Mouse (Mus musculus): ENCODE measurements around the gene Ly86.

Gene Ly86

DNA sequence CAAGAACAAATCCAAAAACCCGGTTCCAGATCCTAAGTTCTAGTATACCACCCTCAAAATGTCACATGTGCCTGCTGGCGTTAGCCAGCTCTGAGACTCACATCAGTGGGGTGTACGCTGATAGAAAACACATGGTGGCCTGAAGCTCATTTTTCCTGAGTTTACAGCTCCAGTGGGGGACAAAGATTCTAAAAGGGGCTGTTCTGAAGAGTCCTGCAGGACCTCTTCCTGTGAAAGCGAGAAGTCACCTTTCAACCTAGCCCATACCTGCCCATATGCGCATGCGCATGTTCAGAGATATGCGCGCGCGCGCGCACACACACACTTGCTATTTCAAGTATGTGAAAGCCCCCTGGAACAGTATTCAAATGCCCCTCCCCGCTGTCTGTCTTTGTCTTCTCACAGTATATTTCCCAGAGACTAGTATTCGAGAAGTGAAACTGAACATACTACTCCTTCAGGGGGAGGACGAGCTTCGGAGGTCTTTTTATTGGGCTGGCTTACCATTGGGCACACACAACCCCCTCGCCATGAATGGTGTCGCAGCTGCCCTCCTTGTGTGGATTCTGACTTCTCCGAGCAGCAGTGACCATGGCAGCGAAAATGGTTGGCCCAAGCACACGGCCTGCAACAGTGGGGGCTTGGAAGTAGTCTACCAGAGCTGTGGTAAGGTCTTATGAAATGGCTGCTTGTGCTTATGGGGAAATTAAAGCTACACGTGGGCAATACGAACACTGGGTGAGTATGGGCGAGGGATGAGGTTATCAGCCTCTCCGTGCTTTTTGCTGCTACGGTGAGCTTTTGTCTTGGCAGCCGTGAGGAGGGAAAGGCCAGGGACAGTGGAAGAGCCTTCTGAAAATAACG lies at the start of gene Ly86:
Gene Ly86, plus strand, starts transcription at position 300 of the 864 bp plus-strand sequence.
- DNase-seq (ENCODE audit: low spot score), result no peak

DNA sequence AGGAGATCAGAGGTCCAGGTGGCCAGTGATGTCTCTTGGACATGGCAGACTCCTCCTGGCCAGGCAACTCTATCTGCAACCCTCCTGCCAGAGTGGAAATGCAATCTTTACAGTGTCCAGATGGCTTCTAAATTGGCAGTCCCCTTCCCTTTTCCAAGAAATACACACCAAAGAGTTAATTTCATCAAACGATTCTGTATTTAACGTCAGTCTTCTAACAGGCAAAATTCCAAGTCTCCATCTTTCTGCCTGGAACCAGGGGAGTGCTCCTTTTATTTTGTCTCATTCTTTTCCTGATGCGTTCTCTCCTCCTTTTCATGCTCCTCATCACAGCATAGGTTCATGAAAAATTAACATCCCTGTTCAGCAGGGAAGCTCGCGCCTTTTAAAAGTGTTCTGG lies 47.1 kb upstream of the Ly86 start:
- DNase-seq (ENCODE audit: low spot score), result no peak

DNA sequence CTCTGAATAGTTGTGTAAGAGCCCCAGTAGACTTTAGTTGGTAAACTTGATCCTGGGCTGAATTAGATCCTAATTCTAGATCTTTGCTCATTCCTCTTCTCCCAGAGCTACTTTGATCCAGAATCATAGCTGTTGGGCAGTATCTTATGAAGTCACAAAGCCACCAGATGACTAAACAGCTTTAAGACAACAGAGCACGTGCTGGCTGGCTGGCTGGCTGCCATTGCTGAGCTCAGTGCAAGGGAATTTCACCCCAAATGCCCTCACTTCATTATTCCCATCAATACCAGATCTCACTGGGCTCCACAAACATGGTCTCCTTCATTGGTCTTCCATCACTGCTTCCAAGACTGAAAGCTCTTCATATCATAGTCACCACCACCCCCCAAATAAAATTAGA lies 46.2 kb upstream of the Ly86 start:
- DNase-seq (ENCODE audit: low spot score), result no peak

DNA sequence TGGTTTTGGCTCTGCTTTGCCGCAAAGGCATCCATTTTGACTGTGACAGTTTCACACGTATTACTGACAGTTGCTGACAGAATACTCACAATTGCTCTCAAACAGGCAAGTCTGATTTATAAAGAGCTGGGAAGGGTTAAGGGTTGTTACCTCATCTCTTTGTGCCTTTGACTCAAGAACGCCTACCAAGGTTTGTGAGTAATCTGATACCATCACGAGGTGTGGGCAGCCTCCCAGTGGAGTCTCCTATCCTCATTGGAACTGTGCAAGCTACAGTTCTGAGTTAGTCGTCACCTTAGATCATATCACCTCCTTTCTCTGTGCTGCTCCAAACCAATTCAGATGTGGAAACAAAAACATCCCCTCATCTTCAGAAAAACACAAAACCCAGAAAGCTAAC lies 42.1 kb upstream of the Ly86 start:
- no peak for DNase-seq (ENCODE audit: low spot score)

DNA sequence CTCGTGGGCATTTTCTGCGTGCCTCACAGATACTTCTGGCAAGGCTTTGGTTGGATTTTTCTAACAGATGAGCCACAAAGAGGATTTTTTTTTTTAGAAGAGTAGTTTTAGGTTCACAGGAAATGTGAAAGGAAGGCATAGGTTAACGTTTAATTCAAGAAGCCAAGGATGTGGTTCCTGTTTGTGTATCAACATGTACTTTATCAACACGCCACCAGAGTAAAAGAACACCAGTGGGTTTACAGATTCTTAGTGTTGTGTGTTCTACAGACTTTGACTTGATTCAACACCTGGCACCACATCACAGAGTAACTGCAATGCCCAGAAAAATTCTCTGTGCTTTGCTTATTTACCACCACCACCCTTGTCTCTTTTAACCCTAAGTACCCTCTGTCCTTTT lies 37.0 kb upstream of the Ly86 start:
- peak; percentile 7 for DNase-seq (ENCODE audit: low spot score)

DNA sequence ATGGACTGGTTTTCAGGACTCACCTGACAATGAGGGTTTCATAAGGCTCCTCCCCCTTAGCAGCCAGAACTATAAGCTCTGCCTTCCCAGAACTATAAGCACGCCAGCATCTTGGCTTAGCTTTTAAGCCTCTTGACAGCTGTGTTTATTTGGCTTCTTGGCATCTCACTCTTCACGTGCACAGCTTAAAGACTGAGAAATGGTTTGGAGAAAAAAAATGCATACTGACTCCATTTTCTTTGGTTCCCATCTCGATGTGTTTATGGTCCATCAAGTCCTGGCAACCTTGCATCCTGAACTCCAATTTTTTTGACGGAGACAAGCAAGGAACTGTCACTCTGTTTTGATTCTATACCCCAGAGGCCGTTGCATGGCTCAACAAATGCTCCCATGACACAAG lies 35.7 kb upstream of the Ly86 start:
- DNase-seq (ENCODE audit: low spot score), result no peak

DNA sequence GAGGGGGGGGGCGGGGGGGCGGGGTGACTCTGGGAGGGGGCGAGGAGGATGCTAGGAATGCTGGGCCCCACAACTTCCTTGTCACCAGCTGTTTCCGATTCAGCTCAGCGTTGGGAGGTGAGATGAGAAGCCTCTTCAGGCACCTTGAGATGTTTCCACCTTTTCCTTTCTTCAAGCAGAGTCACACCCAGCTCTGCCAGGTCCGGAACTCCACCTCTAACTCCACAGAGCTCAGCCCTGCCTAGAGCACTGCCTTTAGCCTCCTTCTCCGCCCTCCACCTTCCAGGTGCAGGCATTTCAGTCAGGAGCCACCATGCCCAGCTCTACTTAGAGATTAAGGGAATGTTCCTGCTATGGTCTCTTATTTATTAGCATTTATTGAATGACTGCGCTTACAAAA lies 34.7 kb upstream of the Ly86 start:
- no peak for DNase-seq (ENCODE audit: low spot score)

DNA sequence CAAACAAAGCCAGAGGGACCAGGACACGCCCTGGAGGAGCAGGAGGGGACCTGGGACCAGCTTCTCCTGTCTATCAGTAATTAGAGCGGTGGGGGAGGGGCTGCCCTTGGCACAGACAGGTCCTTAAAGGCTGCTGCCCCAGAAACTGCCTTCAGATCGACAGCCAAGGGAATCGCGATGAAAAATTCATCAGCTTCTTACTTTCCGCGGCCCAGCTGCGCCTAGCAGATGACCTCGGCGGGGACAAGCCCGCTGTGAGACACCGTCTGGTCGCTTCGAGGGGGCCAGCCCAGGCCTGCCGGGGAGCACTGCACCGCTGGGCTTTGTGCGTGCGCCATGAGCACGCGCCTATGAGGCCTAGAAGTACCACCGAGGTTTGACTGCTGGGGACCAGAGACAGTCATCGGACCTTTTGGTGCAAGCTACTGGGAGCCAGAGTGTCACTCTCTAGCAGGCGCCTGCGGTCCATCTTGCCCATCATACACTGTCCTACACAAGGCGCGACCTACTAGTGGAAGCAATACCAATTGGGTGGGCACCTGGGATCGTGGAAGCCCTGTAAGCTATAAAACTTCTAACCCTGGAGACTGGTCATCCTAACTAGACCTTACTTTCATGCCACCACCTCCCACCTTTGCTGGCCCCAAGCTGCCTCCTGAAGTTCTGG lies 33.3 kb upstream of the Ly86 start:
- no peak for DNase-seq (ENCODE audit: low spot score)

DNA sequence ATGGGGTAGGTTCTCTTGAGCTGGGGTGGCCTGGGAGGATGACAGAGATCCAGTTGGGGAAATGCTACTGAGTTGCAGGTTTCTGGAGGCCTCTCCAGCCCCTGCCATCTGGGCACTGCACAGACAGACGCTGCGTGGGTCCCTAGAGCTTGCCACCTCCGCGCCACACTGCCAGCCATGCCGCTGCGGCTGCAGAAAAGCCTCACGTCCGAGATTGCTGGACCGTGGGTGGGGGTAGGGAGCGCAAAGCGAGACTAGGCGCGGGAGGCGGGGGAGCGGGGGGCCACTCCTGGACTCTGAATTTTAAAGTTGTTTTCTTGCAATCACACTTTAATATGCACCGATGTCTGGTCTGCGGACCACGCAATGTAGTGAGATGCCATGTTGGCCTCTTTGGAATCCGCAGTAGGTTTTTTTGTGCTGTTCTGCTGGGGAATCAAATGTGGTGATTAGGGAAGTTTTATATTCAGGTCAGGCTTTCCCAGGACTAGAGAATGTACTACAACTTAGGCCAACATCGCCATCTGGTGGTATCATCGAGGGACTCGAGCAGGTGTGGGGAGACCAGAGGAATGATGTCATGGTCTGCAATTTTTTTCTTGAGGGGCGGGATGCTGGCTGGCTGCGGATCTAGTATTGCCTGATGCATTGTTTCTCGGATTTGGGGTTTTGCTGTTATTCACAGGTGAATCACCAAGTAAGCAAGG lies 32.6 kb upstream of the Ly86 start:
- DNase-seq (ENCODE audit: low spot score), result peak; percentile 70

DNA sequence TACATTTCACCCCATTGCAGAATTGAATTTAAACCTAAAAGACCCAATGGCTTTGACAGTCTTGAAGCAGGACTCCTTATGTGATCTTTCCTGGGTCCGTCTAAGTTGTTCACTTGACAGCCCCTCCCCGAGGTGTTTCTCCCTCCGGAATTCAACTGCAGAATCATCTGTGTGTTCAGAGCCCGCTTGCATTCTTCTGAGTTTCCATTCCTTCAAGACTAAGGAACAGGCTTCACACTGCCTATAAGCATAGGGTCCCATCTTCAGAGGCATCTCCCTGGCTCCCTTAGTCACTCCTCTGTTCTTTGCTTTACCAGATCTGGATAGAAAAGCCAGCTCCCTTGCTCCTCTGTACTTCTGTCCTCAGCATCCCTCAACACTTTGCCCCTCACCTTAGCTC lies 32.1 kb upstream of the Ly86 start:
- no peak for DNase-seq (ENCODE audit: low spot score)

DNA sequence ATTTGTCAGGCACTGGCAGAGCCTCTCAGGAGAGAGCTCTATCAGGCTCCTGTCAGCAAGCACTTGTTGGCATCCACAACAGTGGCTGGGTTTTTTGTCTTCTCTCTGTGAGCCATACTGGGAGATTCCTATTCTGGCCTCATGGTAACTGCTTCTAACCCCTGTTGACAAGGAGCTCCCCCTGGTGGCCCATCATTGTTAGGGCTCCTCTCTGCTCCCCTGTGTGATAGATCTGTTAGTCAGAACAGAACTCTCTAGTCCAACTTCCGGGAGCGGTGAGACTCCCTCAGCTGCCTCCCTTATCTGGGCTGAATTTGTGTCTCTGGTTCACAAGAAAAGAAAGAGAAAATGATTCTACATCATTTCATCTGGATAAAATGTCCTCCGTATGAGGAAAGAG lies 19.5 kb upstream of the Ly86 start:
- DNase-seq (ENCODE audit: low spot score), result peak; percentile 60

DNA sequence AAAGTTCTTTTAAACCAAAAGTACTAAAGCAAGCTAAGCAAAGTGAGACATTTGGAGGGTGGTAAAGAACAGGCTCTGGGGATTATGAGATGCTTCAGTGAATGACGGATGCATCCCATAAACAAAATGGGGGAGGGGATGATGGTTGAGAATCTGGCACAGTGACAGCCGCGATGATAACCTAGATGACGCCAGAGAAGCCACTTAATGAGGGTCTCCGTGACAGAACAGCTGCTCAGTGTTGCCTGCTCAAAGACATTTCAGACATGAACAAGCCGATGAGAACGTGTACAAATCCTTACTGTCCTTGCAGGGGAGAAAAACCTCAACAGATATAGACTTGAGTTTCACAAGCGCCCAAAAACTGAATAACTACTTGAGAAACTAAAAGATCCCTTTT lies 15.3 kb upstream of the Ly86 start:
- DNase-seq (ENCODE audit: low spot score), result no peak

DNA sequence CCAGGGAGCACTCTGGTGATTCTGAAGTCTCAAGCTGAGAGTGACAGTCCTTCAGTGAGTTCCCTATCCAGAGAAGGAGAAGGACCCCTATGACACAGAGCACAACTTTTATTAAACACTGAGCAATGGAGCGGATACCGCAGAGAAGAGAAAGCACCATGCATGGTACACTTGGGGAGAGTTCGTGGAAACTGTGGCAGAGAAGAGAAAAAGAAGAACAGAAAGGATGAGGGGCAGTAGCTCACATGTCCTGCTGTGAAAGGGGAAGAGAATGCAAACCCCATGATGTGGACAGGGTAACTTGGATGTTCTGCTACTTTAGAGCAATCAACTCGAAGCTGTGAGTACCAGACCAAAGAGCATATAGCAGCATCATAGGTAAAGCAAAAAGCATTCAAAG lies 14.0 kb upstream of the Ly86 start:
- no peak for DNase-seq (ENCODE audit: low spot score)

DNA sequence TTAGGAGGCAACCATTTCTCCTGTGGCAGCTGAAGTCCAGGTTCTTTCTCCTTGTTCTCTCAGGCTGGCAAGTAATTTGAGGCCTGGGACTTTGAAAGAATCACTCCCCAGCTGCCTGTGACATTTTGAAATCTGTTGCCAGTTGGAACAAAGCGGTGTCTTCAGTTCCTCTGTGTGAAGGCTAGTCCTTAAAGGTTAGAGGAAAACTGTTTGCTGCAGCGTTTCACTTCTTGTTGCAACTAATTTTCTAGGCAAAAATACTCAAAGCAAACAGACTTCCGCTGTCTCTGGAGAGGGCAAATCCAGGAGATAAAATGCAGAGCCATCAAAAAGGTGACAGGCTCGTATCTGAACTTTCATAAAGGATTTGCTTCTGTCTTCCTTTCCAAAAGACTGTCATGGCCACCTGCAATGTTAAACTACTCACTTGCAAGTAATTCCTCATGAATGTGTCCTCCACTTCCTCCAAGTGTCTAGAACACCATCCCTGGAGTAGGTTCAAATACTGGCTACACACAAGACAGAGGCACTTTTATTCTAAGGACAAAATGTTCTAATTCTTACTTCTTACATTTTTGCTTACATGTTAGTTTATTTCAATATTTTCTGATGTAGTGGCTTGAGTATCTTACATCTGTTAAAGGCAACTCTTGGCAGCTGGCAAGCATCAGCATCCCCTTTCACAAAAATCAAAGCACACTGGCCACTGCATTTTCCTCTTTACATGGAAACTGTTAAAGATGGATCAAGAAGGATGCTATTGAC lies 12.0 kb upstream of the Ly86 start:
- DNase-seq (ENCODE audit: low spot score), result no peak

DNA sequence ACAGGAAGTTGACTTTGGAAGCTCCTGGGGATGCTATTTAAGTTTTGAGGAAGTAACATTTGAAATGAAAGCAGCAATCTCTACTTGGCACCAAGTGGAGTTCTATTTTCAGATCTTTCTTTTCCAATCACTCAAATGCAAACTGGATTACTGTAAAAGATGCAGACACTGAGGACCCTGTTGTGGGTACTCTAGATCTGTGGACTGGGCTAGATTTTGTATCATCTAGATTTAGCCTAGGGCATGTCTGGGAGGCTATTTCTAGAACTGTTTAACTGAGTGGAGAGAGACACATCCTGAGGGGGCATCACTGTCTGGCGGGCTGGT lies 11.5 kb upstream of the Ly86 start:
- DNase-seq (ENCODE audit: low spot score), result no peak

DNA sequence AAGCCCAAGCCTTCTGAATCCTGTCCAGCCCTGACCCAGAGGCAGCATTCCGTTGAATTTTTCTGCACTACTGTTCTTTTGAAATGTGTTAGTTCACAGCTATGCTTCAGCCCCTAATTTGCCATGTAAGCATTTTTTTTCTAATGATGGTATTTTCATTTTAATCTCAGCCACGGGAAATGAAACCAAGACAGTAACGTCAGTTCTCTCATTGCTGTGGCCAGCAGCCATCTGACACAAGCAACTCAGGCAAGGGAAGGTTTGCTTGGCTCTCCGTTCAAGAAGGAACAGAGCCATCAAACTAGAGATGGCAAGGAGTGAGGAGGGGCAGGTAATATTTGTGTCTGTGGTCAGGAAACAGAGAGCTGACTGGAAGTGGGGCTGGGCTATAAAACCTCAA lies 7.7 kb upstream of the Ly86 start:
- no peak for DNase-seq (ENCODE audit: low spot score)

DNA sequence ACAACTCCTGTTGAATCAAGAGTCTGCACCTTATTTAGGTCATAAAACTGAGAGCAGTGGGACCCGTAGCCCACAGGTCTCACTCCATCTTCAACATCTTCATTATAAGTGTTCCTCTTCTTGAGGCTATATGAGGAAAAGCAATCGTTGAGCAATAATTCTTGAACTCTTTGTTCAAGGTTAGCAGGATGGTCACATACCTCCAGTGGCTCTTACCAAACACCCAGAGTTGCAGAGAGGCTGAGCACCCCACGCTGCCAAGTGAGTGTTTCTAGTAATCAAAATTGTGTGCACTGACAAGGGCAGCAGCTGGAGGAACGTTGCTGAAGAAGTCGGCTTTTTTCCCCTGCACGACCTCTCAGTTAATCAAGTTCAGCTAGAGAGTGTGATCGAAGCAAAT lies 7.1 kb upstream of the Ly86 start:
- DNase-seq (ENCODE audit: low spot score), result no peak

DNA sequence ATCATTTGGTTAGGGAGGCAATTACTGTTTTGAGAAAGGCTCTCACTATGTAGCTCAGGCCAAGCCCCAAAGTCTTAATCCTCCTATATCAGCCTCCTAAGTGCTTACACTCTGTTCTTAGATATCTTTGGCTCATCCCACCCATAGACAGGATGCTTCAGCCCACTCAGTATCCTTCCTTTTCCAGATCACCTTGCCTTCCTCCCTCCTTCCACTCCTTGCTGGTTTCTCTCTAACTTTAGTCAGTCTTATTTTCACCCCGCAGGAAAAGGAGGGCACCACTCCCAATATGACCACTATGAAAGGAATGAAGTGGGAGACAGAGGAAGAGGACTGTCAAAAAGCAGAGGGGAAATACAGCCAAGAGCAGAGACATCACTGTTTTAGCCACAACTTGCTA lies 2.2 kb upstream of the Ly86 start:
- no peak for DNase-seq (ENCODE audit: low spot score)

DNA sequence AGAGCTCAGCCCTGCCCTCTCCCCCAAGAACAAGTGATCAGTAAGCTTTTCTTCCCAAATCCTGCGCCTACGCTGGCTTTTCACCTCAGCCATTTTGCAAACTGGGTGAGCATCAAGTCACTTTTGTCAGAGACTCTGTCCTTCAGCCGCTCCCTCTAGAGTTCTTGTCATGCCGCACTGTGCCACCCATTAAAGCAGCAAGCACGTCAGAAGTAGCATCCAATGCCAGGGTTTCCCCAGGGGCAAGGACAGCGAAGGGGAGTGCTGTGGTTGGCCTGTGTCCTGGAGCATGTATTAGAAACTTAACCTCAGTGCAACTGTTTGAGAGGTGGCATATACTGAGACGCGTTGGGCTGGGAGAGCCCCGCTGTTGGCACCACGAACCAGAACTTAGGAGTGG lies 815 bp downstream of the Ly86 start:
- no peak for DNase-seq (ENCODE audit: low spot score)

DNA sequence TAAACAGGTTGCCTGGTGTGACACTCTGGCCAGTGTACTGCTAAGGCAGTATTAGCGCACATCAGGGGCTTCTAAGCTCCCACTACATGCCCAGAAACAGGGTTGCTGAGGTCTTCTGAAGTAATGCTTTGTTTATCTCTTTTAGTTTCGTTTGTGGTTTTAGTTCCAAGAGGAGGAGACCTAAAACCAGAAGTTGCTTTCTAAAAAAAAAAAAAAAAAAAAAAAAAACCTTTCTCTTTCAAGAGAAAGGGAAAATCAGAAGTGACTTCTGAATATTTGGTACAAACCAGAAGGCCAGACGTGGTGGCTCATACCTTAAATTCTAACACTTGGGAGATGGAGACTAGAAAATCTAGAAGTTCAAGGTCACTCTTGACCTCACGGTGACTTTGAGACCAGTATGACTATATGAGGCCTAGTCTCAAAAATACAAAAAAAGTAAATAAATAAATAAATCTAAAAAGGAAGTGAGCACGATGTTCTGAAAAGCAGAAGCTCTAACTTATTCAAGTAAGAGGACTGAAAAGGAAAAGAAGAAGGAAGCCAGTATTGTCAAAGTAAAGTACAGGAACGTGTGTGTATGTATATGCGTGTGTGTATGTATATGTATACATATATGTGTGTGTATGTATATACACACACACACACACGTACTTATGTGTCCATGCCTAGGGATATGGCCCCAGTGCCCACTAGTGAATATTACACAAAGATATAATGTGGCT lies 3.0 kb downstream of the Ly86 start:
- no peak for DNase-seq (ENCODE audit: low spot score)

DNA sequence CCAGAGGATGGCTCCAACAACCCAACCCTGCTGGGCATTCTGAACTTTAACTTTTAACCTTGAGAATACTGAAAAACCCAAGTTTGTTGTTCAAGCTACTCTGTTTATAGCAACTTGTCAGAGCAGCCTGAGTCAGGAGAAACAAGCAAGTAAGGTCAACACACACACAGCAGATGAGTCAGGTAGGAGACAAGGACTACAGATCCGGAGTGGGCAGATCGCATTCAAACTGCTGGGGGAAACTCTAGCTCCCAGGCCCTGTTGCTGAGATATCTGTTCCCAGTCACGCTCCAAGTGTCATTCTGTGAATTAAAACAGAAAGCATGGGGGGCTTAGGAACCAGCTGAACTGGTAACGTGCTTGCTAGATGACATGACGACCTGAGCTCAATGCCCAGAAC lies 4.0 kb downstream of the Ly86 start:
- DNase-seq (ENCODE audit: low spot score), result no peak

DNA sequence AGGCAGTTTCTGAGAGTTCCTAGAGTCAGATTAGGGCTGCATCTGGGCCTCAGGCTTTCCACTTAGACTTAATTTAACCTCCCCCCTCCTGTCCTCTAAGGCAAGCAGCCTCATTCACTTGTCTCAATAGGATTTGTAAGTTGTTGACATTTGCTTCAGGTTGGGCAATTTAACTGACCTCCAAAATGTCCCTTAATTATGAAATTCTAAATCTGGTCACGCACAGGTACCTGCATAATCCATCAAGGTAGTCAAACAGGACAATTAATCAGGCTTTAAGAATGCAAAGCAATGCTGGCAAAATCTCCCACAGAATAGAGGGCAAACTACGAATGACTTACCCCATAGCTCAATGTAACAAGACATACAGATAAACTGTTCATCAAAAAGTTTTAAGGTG lies 8.0 kb downstream of the Ly86 start:
- no peak for DNase-seq (ENCODE audit: low spot score)

Measured in T-cell, adult 2 months (primary cell).